Mouse (Mus musculus): ENCODE data around the gene Trim63.

The Trim63 gene

GRCm38 (mm10) chr4:134370649-134371221 lies 55.8 kb downstream of the Trim63 start:
- peak; percentile 66 for DNase-seq (ENCODE audit: low spot score)

GRCm38 (mm10) chr4:134371316-134371855 lies 56.5 kb downstream of the Trim63 start:
- no peak for DNase-seq (ENCODE audit: low spot score)

GRCm38 (mm10) chr4:134372294-134372747 lies 57.4 kb downstream of the Trim63 start:
- peak; percentile 74 for DNase-seq (ENCODE audit: low spot score)

GRCm38 (mm10) chr4:134373295-134373694 lies 58.4 kb downstream of the Trim63 start:
- DNase-seq (ENCODE audit: low spot score), result no peak

- DNase-seq (ENCODE audit: low spot score), result no peak
These were observed 59.4 kb downstream of the Trim63 start for GRCm38 (mm10) chr4:134374306-134374705.

GRCm38 (mm10) chr4:134378089-134378615 lies 63.2 kb downstream of the Trim63 start:
- no peak for DNase-seq (ENCODE audit: low spot score)
